Mouse (Mus musculus) Patski (cell line): ENCODE measurements around the gene Raet1e. TPM values are rescaled to one million over a fixed set of nuclear protein-coding genes. Genes with fewer than 3 reads are reported as not detected.
A peak's percentile ranks its signal among the peaks of the same experiment; 100 is the strongest.
"Not testable (repeated sequence)": the region's sequence is repeated elsewhere in the genome, so short reads cannot be mapped to it uniquely, and the experiment has no call there.

Experiments
- ATAC-seq: fragments of 100-300 bp; one replicate; pipeline ENCODE4 v1.8.0; 2021
- CTCF ChIA-PET: fragments of 350-600 bp; sonication (Branson Sonifier 250); formaldehyde crosslinking; loops from one replicate; lab custom pipeline; 2022; ENCODE audit warnings: inconsistent platforms; lab: Charles Lee
- POLR2A ChIA-PET: fragments of 350-600 bp; sonication (Branson Sonifier 250); formaldehyde crosslinking; loops from one replicate; lab custom pipeline; 2022; ENCODE audit warnings: antibody characterized with exemption, inconsistent platforms; lab: Charles Lee
- DNase-seq: peaks from one replicate; pipeline ENCODE4 v3.0.0-alpha.2; 2011; ENCODE audit warnings: low read depth, low spot score
- H3K27me3 ChIP-seq: fragments of 371-371 bp; one replicate; pipeline ENCODE4 v1.5.1; 2021
- CTCF ChIP-seq: fragments of 100-300 bp; IDR thresholded peaks from one replicate; pipeline ENCODE4 v1.5.1; 2021
- in situ Hi-C: fragments of 300-500 bp; cut with MboI; formaldehyde crosslinking; loops from 3 replicates; pipeline ENCODE4 v1.11.1; 2018; ENCODE audit warnings: low pct_unique_long_range_greater_than_20kb, mixed read lengths
- polyA plus RNA-seq: library from polyadenylated mRNA; unstranded; gene quantifications from one replicate; pipeline ENCODE4 v1.2.3, GENCODE M21; 2021

The Raet1e gene
- polyA plus RNA-seq, 1 experiment from 2014 or later, result 2.1 TPM

DNA sequence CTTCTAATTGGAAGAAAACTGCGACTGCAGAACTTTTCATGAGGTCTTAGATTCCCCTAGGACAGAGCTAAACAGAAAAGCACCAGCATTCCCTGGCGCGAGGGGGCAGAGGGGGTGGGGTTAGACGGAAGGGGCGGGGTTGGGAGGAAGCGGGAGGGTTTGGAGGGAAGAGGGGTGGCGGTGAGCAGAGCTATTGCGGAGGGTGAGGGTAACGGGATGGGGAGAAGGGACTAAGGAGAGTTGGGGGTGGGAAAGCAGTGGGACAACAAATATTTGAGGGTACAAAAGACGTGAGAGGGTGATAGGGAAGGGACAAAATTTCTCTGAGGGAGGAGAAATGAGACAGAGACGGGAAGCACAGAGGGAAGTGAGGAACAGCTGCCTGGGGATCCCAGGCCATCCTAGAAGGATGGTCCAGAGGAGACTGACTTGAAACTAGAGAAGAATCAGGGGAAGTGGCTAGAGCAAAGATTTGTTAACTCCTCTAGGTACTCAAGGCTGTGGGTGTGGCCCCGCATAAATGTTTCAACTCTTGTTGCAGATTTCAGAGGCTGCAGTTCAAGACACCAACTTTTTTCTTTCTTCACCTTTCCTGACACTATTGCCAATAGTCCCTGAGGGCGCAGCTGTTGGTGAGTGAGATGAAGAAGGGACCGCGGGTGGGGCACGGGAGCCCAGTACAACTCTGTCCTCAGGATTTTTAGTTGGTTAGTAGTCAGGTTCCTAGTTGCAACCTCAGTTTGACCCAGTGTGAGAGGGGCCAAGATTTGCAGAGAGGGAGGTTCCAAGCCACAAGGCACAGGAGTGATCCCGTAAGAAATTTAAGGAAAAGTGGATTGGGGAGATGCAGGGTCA lies 15.2 kb downstream of the Raet1e start:
- DNase-seq, CTCF ChIA-PET, POLR2A ChIA-PET, ATAC-seq, H3K27me3 ChIP-seq: not testable (repeated sequence)
- in situ Hi-C loops, result loop anchor here (25.0 kb wide), 1 partner anchor 786 kb away; the partner anchor contains the start of gene Aldh8a1

DNA sequence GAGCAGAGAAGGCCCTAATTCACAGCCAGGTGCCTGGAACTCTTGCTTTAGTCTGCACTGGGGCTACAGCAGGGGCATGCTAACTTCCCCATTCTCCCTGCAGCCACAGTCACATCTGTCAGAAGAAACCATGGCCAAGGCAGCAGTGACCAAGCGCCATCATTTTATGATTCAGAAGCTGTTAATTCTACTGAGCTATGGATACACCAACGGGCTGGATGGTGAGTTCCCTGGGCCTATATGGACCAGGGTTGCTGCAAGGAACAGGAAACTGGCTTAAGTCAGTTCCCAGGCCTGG lies 15.8 kb downstream of the Raet1e start:
- ATAC-seq, DNase-seq, POLR2A ChIA-PET, H3K27me3 ChIP-seq, CTCF ChIA-PET: not testable (repeated sequence)
- in situ Hi-C loops, result loop anchor here (25.0 kb wide), 1 partner anchor 787 kb away; the partner anchor contains the start of gene Aldh8a1

DNA sequence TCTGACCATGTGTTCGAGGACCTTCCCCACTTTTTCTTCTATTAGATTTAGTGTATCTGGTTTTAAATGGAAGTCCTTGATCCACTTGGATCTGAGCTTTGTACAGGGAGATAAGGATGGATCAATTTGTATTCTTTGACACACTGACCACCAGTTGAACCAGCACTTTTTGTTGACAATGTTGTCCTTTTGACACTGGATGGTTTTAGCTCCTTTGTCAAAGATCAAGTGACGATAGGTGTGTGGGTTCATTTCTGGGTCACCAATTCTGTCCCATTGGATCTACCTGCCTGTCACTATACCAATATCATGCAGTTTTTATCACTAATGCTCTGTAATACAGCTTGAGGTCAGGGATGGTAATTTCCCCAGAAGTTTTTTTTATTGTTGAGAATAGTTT lies 18.1 kb downstream of the Raet1e start:
- CTCF ChIA-PET, DNase-seq, POLR2A ChIA-PET, H3K27me3 ChIP-seq, ATAC-seq: not testable (repeated sequence)
- in situ Hi-C loops, result loop anchor here (25.0 kb wide), 1 partner anchor 186 kb away; the partner anchor contains the start of gene Raet1d

DNA sequence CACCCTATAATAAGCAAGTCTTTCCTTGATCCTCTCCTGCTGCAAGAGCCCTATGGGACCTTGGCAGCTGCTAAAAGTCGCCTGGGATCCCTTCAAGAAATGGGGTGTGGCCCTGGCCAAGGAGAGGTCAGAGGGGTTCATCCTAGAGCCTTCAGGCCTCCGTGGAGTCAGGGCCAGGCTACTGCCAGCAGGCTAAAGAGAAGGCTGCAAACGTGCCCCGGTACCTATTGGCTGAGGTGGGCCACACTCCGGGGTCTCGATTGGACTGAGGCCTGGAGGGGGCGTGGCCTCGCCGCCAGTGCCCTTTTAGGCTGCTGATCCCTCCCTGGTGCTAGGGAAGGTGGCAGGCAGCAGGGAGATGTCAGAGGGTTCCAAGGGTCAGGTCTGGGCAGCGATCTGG lies 32.7 kb downstream of the Raet1e start:
- H3K27me3 ChIP-seq, ATAC-seq, DNase-seq, POLR2A ChIA-PET, CTCF ChIA-PET: not testable (repeated sequence)
- in situ Hi-C loops, result loop anchor here (25.0 kb wide), 1 partner anchor 171 kb away; the partner anchor contains the start of gene Raet1d

DNA sequence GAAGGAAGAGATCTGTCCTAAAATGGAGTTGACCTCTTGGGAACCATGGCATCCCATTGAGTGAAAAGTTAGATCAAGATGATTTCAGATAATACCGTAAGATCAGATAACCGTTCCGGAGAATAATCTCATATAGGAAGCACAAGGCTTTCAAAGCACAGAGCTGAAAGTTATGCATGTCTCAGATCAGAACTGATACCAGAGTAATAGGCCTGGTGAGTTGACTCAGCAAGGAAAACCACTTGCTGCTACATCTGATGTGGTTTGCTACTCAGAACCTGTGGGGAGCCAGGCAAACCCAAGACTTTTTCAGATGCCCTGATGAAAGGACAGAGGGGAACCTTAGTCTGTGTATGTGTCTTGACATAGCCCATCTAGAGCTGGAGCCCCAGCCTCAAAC lies 43.0 kb downstream of the Raet1e start:
- H3K27me3 ChIP-seq, CTCF ChIA-PET, ATAC-seq, in situ Hi-C loops, POLR2A ChIA-PET, DNase-seq: not testable (repeated sequence)

DNA sequence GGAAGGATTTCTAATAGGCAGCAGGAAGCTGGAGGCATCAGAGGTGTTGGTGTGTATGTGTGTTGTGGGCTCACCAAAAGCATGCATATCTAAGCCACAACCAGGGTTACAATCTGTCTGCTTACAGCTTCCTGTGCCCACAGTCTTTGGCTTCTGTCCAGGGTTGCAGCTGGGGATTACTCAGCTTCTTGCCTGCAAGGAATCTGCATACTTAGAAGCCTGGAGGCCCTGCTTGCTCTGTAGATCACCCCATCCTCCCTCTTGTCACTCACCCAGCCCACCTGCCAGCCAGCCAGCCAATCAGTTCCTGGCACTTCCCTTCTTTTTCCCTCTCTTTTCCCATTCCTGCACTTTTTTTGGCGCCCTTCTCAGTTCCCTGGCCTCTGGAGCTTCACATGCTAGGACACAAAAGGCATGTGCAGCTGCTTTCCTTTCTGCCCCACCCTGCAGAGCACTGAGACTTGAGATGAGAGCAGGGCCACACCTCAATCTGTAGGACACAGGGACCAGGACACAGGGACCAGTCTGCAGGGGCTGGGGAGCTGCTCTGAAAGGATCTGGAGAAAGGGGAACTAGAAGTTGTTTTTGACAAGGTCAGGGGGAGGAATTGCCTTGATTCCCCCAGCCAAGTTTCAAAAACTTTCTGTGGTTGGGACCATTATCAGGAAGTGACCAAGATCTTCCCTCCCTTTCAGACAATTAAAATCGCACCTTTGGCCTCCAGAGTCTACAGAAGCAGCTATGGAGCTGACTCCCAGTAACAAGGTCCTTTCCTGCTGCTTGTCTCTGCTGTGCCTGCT lies 44.6 kb downstream of the Raet1e start:
- POLR2A ChIA-PET, DNase-seq, H3K27me3 ChIP-seq, CTCF ChIA-PET, in situ Hi-C loops: not testable (repeated sequence)
- peak; percentile 93 for ATAC-seq

DNA sequence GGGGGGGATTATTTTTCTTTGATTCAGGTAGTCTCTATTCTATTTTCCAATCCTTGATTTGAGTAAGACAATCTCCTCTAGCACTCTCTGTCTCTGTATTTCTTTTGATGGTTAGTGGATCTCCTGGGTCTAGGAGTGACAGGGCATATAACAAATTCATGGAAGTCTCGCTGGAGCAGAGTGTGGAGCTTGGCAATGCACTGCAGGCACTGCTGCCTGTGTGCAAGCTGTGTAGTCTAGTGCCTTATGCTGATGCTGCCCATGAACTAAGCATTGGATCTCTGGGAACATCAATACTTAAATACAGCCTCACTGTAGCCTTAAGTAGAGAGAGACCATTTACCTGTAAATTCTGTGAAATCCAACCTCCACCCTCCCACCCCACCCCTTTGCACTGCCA lies 48.1 kb downstream of the Raet1e start:
- DNase-seq, in situ Hi-C loops, POLR2A ChIA-PET, CTCF ChIA-PET, ATAC-seq, H3K27me3 ChIP-seq: not testable (repeated sequence)

DNA sequence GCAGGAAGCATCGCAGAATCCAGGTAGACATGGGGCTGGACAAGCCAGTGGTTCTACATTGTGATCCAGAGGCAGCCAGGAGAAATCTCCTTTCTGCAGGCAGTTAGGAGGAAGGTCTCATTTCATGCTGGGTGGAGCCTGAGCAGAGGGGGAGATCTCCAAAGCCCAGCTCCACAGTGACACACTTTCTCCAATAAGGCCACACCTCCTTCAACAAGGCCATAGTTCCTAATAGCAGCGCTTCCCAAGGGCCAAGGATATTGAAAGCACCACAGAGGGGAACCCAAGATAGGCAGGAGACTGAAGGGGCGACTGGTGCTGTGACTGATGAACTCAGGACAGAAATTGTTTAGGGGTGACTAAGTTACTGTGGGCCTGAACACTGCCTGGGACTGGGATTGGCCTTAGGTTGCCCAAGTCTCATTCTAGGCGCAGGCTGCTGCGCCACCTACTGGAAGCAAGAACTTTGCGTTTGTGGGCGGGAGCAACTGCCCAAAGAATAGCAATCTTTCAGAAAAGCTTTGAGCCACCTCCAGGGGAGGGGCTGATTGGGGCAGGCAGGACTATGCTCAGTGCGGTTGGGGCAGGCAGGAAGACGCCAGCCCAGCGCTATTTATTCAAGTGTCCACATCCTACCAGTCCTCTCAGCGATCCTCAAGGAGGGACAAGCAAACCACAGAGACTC lies 53.8 kb downstream of the Raet1e start:
- POLR2A ChIA-PET, result not testable (repeated sequence)

DNA sequence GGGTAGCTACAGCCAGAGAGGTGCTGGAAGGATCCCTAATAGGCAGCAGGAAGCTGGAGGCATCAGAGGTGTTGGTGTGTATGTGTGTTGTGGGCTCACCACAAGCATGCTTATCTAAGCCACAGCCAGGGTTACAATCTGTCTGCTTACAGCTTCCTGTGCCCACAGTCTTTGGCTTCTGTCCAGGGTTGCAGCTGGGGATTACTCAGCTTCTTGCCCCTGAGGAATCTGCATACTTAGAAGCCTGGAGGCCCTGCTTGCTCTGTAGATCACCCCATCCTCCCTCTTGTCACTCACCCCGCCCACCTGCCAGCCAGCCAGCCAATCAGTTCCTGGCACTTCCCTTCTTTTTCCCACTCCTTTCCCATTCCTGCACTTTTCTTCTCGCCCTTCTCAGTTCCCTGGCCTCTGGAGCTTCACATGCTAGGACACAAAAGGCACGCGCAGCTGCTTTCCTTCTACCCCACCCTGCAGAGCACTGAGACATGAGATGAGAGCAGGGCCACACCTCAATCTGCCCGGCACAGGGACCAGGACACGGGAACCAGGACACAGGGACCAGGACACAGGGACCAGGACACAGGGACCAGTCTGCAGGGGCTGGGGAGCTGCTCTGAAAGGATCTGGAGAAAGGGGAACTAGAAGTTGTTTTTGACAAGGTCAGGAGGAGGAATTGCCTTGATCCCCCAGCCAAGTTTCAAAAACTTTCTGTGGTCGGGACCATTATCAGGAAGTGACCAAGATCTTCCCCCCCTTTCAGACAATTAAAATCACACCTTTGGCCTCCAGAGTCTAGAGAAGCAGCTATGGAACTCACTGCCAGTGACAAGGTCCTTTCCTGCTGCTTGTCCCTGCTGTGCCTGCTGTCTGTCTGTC lies 65.3 kb downstream of the Raet1e start:
- in situ Hi-C loops, CTCF ChIA-PET, H3K27me3 ChIP-seq, DNase-seq, POLR2A ChIA-PET: not testable (repeated sequence)
- ATAC-seq, result peak; percentile 100

More for the DNA sequence above, 53.8 kb downstream of the Raet1e start:
- TF ChIP-seq CTCF, result peak; percentile 70
- CTCF ChIA-PET, DNase-seq, H3K27me3 ChIP-seq, in situ Hi-C loops: not testable (repeated sequence)
- peak; percentile 89 for ATAC-seq

DNA sequence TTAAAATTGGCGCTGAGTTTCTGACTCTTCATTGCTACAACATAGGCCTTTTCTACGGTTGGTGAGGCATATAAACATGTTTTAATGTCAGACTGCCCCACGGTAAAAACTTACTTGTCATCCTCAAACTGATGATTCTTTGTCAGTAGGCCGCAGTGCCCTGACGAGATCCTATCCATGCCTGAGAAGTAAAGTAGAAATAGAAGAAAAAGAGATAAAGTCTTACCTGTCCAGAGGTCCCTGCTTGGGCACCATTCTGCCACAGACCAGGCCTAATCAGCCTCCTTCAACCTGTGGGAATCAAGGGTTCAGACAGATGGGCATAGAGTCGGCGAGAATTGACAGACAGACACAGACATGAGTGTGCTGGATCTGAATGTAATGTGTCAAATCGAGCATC lies 106.7 kb downstream of the Raet1e start:
- DNase-seq (no peak), ATAC-seq (no peak)
- ChIA-PET POLR2A (no interaction called here), CTCF (no interaction called here)
- TF ChIP-seq CTCF, result no peak
- no peaks in the 10 kb centered on the region for H3K27me3 ChIP-seq
- in situ Hi-C loops, result loop anchor here (10.0 kb wide), 1 partner anchor 190 kb away; no protein-coding TSS in a partner anchor

DNA sequence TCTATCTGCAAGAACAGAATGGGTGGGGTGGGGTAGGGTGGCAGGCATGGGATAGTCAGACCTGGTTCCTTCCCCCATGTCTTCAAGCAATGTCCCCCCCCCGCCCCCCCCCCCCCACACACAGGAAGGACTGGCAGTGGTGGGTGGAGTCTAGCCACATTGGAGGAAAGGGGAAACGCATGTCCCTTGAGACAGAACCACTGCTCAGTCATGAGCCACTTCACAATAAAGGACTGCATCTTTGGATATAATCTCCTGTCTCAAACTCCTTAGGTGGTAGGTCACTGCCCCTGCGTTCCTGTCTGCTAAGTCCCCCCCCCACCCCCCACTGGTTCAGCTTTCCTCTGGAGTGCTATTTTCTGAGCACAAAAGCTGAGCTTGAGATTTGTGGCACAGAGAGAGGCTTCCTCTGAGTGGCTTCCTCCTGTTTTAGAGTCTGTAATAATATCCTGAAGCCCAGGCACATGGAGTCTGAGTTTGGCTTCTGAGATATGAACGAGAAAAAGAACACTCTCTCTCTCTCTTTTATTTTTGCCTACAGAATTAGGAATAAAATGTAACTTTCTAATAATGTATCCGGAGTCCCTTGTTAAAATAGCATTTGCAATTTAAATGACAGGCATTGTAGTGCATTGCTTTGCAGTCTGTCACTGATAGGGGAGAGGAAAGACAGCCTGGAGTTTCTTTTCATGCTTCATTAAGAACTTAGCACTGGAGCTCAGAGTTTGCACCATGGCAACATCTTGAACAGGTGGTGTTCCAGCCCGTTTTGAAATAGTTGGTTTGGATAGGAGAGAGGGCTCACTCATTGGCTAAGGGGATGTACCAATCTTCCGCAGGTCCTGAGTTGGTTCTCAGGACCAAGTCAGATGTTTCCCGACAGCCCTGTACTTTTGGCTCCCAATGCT lies 112.8 kb downstream of the Raet1e start:
- in situ Hi-C loops, CTCF ChIA-PET, POLR2A ChIA-PET, H3K27me3 ChIP-seq, DNase-seq: not testable (repeated sequence)
- ATAC-seq, result peak; percentile 21

DNA sequence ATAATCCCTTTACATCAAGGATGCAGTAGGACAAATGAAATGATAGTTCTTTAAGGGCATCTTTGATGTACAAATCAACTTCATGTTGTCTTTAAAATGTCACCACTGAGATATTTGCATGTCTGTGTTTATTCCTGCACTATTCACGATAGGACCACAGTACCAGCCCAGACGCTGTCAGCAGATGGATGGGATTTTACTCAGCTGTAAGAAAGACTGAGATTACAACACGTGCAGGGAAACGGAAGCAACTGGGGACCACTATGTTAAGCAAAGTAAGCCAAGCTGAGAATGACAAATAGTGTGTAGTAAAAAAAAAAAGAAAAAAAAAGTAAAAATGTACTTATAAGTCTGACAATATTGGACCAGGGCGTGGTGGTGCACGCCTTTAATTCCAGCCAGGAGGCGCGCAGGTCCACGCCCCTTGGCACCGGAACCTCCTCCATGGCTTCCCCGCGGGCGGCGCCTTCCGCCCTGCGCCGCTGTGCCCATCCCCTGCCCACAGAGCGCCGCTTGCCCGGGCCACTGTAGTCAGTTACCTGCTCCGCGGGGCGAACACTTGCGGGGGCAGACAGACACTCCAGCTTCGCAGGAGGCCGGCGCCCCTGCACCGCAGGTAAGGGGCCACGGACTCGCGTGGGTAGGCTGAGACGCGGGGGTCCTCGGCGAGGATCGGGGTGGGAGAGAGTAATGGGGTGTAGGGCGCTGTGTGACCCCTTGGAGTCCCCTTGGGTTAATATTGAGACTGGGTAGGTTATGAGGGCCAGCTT lies 114.7 kb downstream of the Raet1e start:
- ATAC-seq, CTCF ChIA-PET, DNase-seq, in situ Hi-C loops, H3K27me3 ChIP-seq, POLR2A ChIA-PET: not testable (repeated sequence)
